Mouse (Mus musculus): ENCODE measurements around the gene Oma1.

Gene Oma1

DNA sequence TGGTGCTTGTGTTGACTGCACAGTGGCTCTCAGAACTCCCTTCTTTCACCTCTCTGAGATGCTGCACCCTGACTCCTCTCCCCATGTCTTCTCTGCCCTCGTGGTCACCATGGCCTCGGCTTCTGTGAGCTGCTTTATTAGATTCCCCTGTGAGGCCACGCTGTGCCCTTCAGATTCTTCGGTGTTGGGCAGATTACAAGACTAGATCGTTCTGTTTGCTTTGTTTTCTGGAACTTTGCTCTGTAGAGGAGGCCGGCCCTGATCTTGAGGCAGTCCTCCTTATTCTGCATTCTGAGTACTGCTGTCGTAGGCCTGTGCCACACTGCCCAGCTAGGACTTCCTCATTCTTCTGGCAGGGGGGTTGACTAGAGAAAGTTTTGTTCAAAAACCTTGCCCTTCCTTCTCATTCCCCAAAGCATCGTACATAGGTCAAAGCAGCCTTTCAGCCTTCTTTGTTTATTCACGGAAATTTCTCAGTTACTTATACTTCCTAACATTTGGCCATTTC is 45.4 kb downstream of the Oma1 start:
- no peak for DNase-seq

DNA sequence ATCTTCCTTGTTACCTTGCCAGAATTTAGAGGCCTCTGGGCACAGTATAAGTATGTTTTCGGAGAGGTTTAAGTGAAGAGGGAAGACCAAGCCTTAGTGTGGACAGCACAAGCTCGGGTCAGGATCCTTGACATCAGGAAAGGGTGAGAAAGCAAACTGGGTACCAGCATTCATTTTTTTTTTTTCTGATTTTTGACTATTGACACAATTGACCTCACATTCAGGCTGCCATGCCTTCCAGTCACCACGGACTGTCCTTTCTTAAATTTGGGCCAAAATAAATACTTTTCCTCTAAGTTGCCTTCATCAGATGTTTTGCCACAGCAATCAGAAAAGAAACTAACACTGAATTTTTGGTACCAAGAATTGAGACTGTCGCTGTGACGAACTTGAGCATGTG is 68.6 kb downstream of the Oma1 start:
- DNase-seq = no peak

DNA sequence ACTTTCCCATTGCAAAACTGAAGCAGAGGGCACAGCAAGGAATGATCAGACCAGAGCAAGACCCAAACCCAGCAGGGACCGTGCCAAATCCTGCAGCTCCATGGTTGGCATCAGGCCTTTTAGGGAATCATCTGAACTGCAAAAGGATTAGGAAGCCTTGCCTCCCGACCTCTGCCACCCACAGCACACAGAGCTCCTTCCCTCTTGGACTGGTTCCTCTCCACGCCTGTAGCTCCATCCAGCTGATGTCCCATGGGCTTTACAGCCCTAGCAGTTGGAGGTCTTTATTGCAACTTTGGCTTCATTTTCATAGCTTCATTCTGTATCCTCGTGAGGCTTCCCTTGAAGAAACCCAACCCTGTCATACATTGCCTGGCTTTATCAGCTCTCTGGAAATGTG is 71.4 kb downstream of the Oma1 start:
- DNase-seq = peak; percentile 16 to 39

DNA sequence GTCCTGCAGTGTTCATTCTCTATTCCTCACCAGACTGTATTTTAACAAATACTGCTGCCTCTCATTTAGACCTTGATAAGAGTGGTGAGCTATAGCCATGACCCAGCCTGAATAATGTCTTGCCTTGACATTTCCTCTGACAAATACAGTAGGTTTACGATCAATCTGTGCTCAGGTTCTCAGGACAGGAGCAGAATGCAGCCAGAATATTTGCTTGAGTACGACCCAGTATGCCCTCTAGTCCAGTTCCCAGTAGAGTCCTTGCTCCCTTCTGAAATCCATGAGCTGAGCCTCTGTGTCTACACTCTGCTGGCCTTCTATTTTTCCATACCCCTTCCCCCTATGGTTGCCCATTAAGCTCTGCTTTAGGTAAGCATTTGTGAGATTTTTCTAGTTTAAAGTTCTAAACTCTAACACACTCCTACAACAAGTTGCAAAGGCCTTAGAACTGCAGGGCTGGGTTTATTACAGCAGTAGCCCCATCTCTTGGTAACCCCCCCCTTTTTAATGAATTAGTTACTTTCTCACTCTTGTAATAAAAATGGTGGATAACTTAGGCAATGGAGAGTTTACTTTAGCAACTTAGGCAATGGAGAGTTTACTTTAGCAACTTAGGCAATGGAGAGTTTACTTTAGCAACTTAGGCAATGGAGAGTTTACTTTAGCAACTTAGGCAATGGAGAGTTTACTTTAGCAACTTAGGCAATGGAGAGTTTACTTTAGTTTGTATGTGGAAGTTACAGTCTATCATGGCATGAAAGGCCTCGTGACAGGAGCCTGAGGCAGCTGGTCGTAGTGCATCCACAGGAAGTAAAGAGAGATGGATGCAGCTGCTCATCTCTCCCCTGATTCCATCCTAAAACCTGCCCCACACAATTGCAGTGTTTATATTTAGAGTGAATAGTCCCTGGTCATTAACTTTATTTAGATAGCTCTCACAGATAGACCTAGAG is 72.5 kb downstream of the Oma1 start:
- no peak for DNase-seq

DNA sequence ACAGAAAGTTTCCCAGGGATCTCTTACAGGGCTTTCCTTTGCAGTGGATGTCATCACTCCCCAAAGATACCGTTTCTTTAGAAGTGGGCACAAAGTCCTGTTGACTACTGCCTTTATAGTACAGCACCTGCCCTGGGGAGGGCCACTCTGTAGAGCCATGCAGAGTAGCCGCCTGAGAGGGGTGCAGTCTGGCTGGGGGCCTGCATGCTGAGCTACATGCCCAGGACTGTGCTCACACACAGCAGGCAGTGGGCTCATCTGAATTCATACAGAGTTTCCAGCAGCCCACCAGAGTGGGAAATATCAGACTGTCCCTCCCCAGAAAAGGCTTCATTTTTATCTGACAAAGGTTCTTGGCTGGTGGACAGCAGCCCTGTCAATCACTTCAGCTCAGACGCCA is 73.7 kb downstream of the Oma1 start:
- no peak for DNase-seq

DNA sequence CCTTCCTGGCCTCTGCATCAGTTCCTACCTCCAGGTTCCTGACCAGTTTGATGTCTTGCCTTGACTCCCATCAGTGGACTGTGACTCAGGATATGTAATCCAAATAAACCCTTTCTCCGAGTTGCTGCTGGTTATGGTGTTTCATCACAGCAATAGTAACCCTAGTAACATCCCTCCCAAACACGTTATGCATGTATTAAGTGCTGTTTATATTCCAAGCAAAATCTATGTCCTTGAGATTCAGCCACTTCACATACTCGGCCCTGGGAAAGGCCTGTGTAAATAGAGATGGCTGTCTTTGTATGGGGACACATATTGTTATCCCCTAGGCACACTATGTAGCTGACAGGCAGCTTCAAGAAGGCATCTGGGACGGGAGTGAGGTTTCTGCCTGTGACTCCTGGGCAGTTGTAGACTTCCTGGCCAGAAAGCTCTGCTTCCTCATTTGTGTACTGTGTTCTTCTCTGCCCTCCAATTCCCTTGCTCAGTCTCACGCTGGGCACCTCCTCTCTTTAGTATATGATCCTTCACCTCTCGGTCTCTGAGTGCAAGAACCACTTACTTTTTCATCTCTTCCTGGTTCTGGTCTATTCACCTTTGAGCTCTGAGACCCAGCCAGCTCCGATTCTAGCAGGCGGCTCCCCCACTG is 75.0 kb downstream of the Oma1 start:
- DNase-seq = no peak

DNA sequence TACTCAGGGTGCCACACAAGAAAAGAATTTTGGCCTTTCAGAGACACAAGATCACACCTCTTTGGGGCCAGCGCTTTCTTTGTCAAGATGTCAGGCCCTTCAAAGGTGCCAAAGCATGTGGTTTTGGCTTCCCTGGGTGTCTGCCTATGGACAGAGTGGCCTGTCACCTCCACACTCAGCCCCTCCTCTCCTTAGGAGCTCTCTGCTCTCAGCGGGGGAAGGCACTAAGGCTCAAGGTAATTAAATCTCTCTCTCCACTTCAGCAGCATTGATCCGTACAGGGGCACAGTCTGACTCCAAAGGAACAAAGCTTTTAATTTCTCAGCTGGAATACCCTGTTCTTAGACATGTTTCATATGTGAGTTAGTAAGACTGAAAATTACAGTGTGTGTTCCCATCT is 76.0 kb downstream of the Oma1 start:
- DNase-seq = no peak

DNA sequence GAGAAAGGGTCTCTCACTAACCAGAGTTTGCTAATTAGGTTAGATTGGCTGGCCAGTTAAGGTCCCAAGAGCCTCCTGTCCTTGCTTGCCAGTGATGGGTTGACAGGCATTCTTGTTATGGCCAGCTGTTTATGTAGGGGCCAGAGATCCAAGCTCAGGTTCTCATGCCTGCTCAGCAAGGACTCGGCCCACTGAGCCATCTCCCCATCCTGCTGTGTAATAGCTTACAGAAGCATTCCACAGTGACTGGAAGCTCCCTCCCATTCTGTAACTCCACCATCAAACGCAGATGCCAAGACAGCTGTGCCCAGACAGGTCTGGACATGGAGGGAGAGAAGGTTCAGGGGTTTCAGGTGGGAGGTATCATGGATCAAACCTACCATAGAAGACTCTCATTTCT is 76.9 kb downstream of the Oma1 start:
- no peak for DNase-seq

DNA sequence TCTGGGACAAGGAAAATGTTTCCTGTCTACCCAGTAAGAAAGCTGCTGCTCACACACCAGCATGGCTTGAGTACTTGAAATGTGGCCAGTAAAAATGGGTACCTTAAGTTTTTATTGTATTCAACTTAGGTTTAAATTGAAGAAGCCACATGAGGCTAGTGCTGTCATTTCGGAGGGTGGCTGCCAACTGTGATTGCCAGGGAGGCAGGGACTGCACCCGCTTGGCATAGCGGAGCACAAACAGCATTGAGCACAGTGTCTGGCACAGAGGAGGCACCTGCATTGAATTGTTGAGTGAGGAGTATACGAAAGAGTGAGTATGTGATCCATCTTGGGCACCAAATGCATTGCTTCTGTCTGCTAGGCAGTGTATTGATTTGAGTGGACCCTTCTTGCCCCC is 81.5 kb downstream of the Oma1 start:
- DNase-seq = no peak

DNA sequence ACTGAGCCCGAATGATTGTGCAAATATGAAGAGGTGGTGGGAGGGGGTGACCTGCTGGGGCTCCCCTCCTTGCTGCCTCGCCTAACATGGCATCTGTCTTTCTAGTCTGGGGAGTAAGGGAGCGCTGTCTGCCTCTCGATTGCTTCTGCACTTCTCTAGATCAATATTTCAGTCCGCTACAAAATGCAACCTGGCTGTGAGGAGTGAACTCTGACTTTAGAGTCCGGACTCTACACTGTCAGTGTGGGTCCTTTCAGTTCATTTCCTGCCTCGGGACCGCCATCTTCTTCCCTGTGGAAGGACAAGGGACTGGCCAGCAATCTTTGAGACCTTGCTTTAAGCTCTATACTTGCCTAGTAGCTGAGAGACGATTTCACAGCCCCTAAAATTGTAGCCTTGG is 82.3 kb downstream of the Oma1 start:
- DNase-seq = no peak

DNA sequence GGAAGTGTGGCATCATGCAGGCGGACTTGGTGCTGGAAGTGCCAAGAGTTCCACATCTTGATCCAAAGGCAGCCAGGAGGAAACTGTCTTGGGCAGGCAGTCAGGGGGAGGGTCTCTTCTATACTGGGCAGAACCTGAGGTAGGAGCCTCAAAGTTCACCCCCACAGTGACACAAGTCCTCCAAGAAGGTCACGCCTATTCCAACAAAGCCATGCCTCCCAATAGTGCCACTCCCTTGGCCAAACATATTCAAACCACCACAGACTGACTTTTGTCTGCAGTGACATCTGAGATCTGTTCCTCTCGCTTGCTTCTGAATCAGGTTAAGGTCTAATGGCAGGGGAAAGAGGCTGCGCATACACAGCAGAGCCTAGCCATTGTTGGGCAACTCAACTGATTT is 83.3 kb downstream of the Oma1 start:
- no peak for DNase-seq

DNA sequence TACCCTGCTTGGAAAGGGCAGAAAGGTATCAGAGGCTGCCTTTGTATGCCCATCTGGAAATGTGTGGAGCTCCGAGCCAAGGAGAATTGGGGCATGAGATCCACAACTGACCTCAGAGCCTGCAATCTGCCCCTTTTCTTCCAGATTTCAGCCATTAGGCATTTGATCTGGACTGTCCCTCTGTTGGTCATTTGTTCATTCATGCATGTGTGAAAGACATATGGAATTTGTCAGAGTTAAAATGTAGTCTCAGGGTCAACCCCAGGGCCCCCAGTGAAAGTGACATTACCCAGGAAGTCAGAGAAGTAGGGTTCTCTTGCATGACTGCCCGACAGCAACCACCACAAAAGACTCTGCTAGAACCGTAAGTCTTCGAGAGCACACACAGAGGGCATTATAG is 89.0 kb downstream of the Oma1 start:
- DNase-seq = peak in 1 of 2 experiments; percentile 10

DNA sequence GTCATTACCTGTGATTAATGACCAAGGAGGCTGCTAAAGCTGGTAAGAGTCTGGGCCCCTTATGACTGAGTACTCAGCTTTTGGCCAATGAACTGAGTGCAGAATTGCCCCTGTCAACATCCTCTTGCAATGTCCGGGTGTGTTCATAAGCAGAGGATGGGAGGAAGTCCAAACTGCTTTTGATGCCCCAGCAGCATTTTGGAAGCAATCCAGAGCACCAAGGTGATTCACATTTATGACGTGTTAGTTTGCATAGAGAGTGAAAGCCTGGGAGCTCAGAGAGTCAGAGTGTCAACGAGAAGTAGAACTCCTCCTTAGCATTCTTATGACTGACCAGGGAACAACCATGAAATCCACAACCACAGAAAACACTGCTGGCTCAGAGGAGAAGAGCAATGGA is 91.7 kb downstream of the Oma1 start:
- DNase-seq = no peak

DNA sequence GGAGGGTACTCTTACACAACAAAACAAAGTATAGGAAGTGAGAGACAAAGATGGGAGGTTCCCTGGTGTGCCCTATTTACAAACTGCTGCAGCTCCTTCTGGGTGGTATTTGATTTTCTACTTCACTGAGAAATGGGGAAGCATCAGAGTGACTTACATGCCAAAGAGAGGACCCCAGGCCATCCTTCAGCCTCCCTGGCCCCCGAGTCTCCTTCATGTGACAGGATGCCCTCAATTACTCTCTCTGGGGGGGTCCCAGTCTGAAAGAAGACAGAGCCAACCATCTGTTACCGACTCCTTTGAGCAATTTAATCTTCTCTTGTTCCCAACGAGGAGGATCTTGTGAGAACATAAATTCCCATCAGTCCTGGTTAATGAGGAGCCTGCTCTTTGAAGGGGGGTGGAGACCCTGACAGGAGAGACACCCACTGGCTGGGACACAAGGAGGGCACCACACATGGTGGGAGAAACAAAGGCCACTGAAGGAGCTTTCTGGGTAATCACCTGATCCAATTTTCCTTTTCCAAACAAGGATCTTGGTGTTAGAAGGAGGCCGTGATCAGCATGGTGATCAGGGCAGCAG is 96.7 kb downstream of the Oma1 start:
- peak; percentile 19 to 30 for DNase-seq
